Mouse (Mus musculus) lung, embryonic 14.5 days (tissue): ENCODE data around the gene D430041D05Rik. TPM values are rescaled to one million over a fixed set of nuclear protein-coding genes. Genes with fewer than 3 reads are reported as not detected.

Experiments used
- ATAC-seq: fragments of 200-750 bp; cut with Nextera tagmentation; 2 replicates; pipeline ENCODE4 v1.8.0; 2017; ENCODE audit warnings: mild to moderate bottlenecking, moderate TSS enrichment, moderate library complexity; ENCODE audit not compliant: insufficient read depth
- DNase-seq: peaks from one replicate; pipeline ENCODE4 v3.0.0-alpha.2; 2015
- H3K27ac ChIP-seq: fragments of 300-500 bp; sonication (generic); 2 replicates; pipeline ENCODE4 v1.5.1; 2014; ENCODE audit warnings: low read depth, mild to moderate bottlenecking, moderate library complexity
- H3K27me3 ChIP-seq: fragments of 300-500 bp; sonication (generic); 2 replicates; pipeline ENCODE4 v1.6.1; 2014; ENCODE audit warnings: low read length, control low read depth; ENCODE audit not compliant: insufficient read depth
- H3K36me3 ChIP-seq: fragments of 300-500 bp; sonication (generic); 2 replicates; pipeline ENCODE4 v1.6.1; 2014; ENCODE audit warnings: control low read depth; ENCODE audit not compliant: insufficient read depth
- H3K4me1 ChIP-seq: fragments of 300-500 bp; sonication (generic); 2 replicates; pipeline ENCODE4 v1.6.1; 2014; ENCODE audit warnings: antibody characterized with exemption, control low read depth; ENCODE audit not compliant: insufficient read depth
- H3K4me2 ChIP-seq: fragments of 300-500 bp; sonication (generic); 2 replicates; pipeline ENCODE4 v1.6.1; 2014; ENCODE audit warnings: mild to moderate bottlenecking
- H3K4me3 ChIP-seq: fragments of 300-500 bp; sonication (generic); 2 replicates; pipeline ENCODE4 v1.5.1; 2014; ENCODE audit warnings: low read depth, low read length
- H3K9ac ChIP-seq: fragments of 300-500 bp; sonication (generic); 2 replicates; pipeline ENCODE4 v1.6.1; 2014
- H3K9me3 ChIP-seq: fragments of 300-500 bp; sonication (generic); 2 replicates; pipeline ENCODE4 v1.6.1; 2016; ENCODE audit warnings: low read depth, low read length, control low read depth
- CTCF ChIP-seq: IDR thresholded peaks from 2 replicates; pipeline ENCODE4 v1.5.1; 2016; ENCODE audit warnings: antibody characterized with exemption, low read depth
- WGBS: fragments of 180-500 bp; shearing (Covaris S2); extraction: QIAGEN DNeasy Blood & Tissue Kit; methylation state at CpG from one replicate; pipeline ENCODE4 v1.1.7; 2014; 5-methylcytosine and 5-hydroxymethylcytosine counted together
- polyA plus RNA-seq: library from polyadenylated mRNA; unstranded; fragments of >200 nt; fragmentation: Nextera tagmentation; extraction: Ambion mirVana; gene quantifications from 2 replicates; pipeline ENCODE4 v1.2.1, GENCODE M21; 2014

The D430041D05Rik gene
- polyA plus RNA-seq, 1 experiment from 2014 or later = 1.3 TPM

DNA sequence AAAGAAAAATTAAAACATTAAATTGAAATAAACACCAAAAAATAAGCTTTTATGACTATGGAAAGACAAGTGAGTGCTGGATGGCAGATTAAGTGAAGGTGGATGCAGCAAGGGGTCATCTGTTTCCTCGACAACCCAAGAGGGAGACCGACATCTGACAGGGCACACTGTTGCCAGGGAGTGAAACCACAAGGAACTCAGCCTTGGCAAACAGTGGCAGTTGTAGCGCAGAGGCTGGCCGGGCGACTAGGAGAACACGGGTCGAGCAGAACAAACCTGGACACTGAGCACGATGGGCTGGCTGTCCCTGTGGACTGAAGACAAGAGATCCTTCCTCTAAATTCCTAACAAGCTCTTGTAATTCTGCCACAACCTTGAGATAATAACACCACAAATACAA, 94.3 kb downstream of the D430041D05Rik start:
- 82% methylated on average over 8 of the region's 8 CpGs for WGBS
- H3K27ac ChIP-seq = no peak overlapping the region
- no peak overlapping the region for H3K9ac ChIP-seq
- no peaks in the 10 kb centered on the region for H3K4me1 ChIP-seq
- no peak overlapping the region for H3K4me2 ChIP-seq
- ATAC-seq = no peak
- H3K4me3 ChIP-seq = no peak overlapping the region
- no peaks in the 10 kb centered on the region for H3K9me3 ChIP-seq
- DNase-seq = no peak
- no peaks in the 10 kb centered on the region for H3K36me3 ChIP-seq
- TF ChIP-seq CTCF = no peak
- H3K27me3 ChIP-seq = no peaks in the 10 kb centered on the region

GRCm38 (mm10) chr2:104313246-104313645, 97.6 kb downstream of the D430041D05Rik start:
- Histone ChIP-seq H3K9me3 (no peaks in the 10 kb centered on the region), H3K9ac (no peak overlapping the region), H3K27ac (no peak overlapping the region), H3K36me3 (no peaks in the 10 kb centered on the region), H3K4me2 (no peak overlapping the region), H3K4me3 (no peak overlapping the region), H3K27me3 (no peaks in the 10 kb centered on the region), H3K4me1 (no peaks in the 10 kb centered on the region)
- TF ChIP-seq CTCF = no peak
- ATAC-seq (no peak), DNase-seq (no peak)
- WGBS = 72% methylated on average over 6 of the region's 6 CpGs

GRCm38 (mm10) chr2:104307102-104307501, 103.7 kb downstream of the D430041D05Rik start:
- Histone ChIP-seq H3K36me3 (no peaks in the 10 kb centered on the region), H3K9ac (no peak overlapping the region), H3K4me2 (no peak overlapping the region), H3K4me1 (no peaks in the 10 kb centered on the region), H3K27ac (no peak overlapping the region), H3K27me3 (no peaks in the 10 kb centered on the region), H3K9me3 (no peaks in the 10 kb centered on the region), H3K4me3 (no peak overlapping the region)
- peak; percentile 65 for DNase-seq
- no peak for ATAC-seq
- no peak for TF ChIP-seq CTCF
- 55% methylated on average over 4 of the region's 4 CpGs for WGBS

DNA sequence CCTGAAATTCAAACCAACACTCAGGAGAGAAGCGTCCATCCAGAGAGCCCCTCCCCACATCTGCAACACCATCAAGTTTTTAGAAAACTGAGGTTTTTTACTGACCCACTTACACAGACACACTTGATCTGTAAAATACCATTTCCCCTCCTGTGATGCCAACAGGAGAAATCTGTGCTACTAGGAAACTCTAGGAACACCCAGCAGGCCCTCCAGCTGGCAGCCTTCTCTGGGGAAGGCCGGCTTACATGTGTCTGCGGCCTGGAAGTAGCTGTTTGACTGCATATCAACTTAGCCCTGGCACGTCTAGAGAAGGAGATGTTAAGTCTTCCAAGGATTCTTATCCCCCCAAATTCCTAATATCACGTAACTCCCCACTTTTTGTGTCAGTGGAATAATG, 105.1 kb downstream of the D430041D05Rik start:
- WGBS = 67% methylated on average over 5 of the region's 5 CpGs
- H3K9me3 ChIP-seq = no peaks in the 10 kb centered on the region
- H3K9ac ChIP-seq = no peak overlapping the region
- H3K27me3 ChIP-seq = no peaks in the 10 kb centered on the region
- no peak overlapping the region for H3K4me3 ChIP-seq
- ATAC-seq = no peak
- no peak for DNase-seq
- H3K4me2 ChIP-seq = no peak overlapping the region
- no peak overlapping the region for H3K27ac ChIP-seq
- H3K4me1 ChIP-seq = no peaks in the 10 kb centered on the region
- no peak for TF ChIP-seq CTCF
- H3K36me3 ChIP-seq = no peaks in the 10 kb centered on the region

DNA sequence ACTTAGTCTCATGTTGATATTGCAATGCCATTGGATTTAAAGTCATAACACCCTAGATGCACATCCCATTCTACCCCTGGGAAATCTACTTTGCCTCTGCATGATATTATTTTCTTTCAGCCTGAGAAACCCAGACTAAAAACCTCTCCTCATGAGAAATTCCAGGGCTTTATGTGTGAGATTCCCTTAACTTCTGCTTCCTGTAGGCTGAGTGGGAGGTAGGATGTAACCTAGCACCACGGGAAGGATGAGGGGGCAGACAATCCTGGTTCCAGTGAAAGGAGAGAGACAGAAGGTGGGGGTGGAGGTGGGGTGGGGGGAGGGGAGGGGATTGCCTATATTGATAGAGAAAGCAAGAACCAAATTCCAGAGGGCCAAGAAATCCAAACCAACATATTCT, 110.9 kb downstream of the D430041D05Rik start:
- no peak for DNase-seq
- no peak for ATAC-seq
- no peaks in the 10 kb centered on the region for H3K36me3 ChIP-seq
- H3K9ac ChIP-seq = no peak overlapping the region
- no peak overlapping the region for H3K4me3 ChIP-seq
- no peaks in the 10 kb centered on the region for H3K4me1 ChIP-seq
- no peak overlapping the region for H3K27ac ChIP-seq
- no peaks in the 10 kb centered on the region for H3K27me3 ChIP-seq
- H3K4me2 ChIP-seq = no peak overlapping the region
- no peaks in the 10 kb centered on the region for H3K9me3 ChIP-seq
- 67% methylated on average over 1 of the region's 1 CpGs for WGBS
- TF ChIP-seq CTCF = no peak

DNA sequence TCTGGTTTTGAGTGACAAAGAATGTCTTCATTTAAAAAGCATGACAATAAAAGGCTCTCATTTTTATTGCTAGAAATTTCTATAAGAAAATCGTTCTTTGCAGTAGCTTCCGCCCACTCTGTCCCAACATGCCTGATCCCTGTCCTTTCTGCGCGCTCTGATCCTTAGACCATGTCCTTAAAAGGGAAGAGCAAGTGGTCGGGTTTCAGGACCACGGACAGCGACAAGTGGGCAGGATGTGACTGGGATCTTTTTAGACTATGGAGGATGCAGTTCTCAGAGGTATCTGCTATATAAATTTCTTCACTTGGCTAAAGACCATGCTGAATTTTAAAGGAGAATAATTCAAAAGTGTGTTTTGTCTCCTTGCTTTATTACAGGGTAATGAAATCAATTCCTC, 111.7 kb downstream of the D430041D05Rik start:
- H3K27ac ChIP-seq = no peak overlapping the region
- ATAC-seq (peak; percentile 75), DNase-seq (peak; percentile 97)
- no peak for TF ChIP-seq CTCF
- H3K4me1 ChIP-seq = no peaks in the 10 kb centered on the region
- no peaks in the 10 kb centered on the region for H3K9me3 ChIP-seq
- no peak overlapping the region for H3K4me2 ChIP-seq
- H3K9ac ChIP-seq = no peak overlapping the region
- no peak overlapping the region for H3K4me3 ChIP-seq
- H3K27me3 ChIP-seq = no peaks in the 10 kb centered on the region
- WGBS = 10% methylated on average over 7 of the region's 7 CpGs
- H3K36me3 ChIP-seq = no peaks in the 10 kb centered on the region

DNA sequence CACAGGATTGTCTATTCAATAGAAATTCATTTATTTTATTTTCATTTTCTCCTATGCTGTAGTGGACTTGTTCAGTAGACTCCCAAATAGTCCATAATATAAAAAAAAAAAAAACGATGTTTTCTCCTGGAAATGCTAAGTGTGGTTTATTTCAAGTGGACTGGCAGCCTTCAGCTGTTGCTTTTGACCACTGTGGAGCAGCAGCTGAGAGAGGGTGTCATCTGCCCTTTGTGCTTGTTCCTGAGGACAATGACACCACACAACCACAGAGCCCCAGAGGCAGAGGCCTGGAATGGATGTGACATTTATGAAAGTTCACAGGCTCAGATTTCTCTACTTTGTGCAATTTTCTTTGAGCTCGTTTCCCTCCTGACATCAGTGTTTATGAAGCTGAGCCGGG, 124.0 kb downstream of the D430041D05Rik start:
- Histone ChIP-seq H3K4me3 (no peak overlapping the region), H3K27ac (no peak overlapping the region), H3K4me2 (no peak overlapping the region), H3K36me3 (no peaks in the 10 kb centered on the region), H3K27me3 (no peaks in the 10 kb centered on the region), H3K9ac (no peak overlapping the region), H3K9me3 (no peaks in the 10 kb centered on the region), H3K4me1 (no peaks in the 10 kb centered on the region)
- DNase-seq (no peak), ATAC-seq (no peak)
- 61% methylated on average over 3 of the region's 3 CpGs for WGBS
- TF ChIP-seq CTCF = no peak

GRCm38 (mm10) chr2:104283401-104283955, 127.3 kb downstream of the D430041D05Rik start:
- no peaks in the 10 kb centered on the region for H3K27me3 ChIP-seq
- H3K9me3 ChIP-seq = no peaks in the 10 kb centered on the region
- H3K9ac ChIP-seq = no peak overlapping the region
- H3K27ac ChIP-seq = no peak overlapping the region
- no peak overlapping the region for H3K4me3 ChIP-seq
- no peak overlapping the region for H3K4me2 ChIP-seq
- no peaks in the 10 kb centered on the region for H3K4me1 ChIP-seq
- 91% methylated on average over 8 of the region's 8 CpGs for WGBS
- H3K36me3 ChIP-seq = no peaks in the 10 kb centered on the region
- ATAC-seq (no peak), DNase-seq (no peak)
- TF ChIP-seq CTCF = no peak
